Mouse (Mus musculus) midbrain, embryonic 10.5 days (tissue): ENCODE results near the gene Stat5b. TPM values are rescaled to one million over a fixed set of nuclear protein-coding genes. Genes with fewer than 3 reads are reported as not detected.

Source experiments
- DNase-seq: peaks from one replicate; pipeline ENCODE4 v3.0.0-alpha.2; 2017; ENCODE audit warnings: low spot score
- H3K27ac ChIP-seq: fragments of 300-500 bp; sonication (generic); replicated peaks from 2 replicates; pipeline ENCODE4 v1.5.1; 2016; ENCODE audit warnings: mild to moderate bottlenecking
- H3K27me3 ChIP-seq: fragments of 300-500 bp; sonication (generic); 2 replicates; pipeline ENCODE4 v1.6.1; 2016; ENCODE audit warnings: low read depth, mild to moderate bottlenecking; ENCODE audit not compliant: poor library complexity, severe bottlenecking
- H3K36me3 ChIP-seq: fragments of 300-500 bp; sonication (generic); 2 replicates; pipeline ENCODE4 v1.6.1; 2016; ENCODE audit warnings: mild to moderate bottlenecking, moderate library complexity
- H3K4me1 ChIP-seq: fragments of 300-500 bp; sonication (generic); 2 replicates; pipeline ENCODE4 v1.6.1; 2016
- H3K4me3 ChIP-seq: fragments of 300-500 bp; sonication (generic); 2 replicates; pipeline ENCODE4 v1.5.1; 2016; ENCODE audit warnings: mild to moderate bottlenecking, moderate library complexity
- H3K9me3 ChIP-seq: fragments of 300-500 bp; sonication (generic); replicated peaks from 2 replicates; pipeline ENCODE4 v1.6.1; 2016; ENCODE audit warnings: mild to moderate bottlenecking
- WGBS: fragments of 180-500 bp; shearing (Covaris S2); methylation state at CpG from one replicate; pipeline ENCODE4 v1.1.7; 2016; 5-methylcytosine and 5-hydroxymethylcytosine counted together
- polyA plus RNA-seq: library from polyadenylated mRNA; unstranded; fragments of >200 nt; fragmentation: Nextera tagmentation; extraction: Ambion mirVana; gene quantifications from 2 replicates; pipeline ENCODE4 v1.2.1, GENCODE M21; 2016

Stat5b gene
- polyA plus RNA-seq, 1 experiment from 2014 or later, result 15.0 TPM

DNA sequence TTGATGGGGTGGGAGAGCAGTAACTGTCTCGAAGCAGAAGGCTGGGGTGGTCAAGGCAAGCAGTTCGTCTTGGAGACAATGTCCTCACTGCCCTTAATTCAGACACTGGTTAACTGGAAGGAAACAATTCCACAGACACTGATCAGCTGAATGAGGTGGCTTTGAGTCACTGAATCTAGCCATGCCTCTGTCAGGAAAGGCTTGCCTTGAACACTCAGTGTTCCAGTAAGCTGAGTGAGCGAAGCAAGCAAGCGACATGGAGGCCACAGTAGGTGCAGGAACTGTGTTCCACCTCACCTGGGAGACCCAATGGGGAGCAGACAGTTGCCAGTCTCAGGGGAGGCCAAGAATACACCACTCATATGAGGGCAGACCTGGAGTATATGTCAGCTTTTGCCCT lies 36.7 kb upstream of the Stat5b start:
- DNase-seq, result no peak
- H3K4me3 ChIP-seq, result no peak overlapping the region
- 92% methylated on average over 4 of the region's 4 CpGs for WGBS
- H3K27me3 ChIP-seq, result no peaks in the 10 kb centered on the region
- H3K4me1 ChIP-seq, result peaks cover 14% of the 10 kb centered on the region
- H3K27ac ChIP-seq, result peak overlapping the region; percentile 38; the same call in 1 of the 2 replicates
- 0 out of 2 replicates have a peak, but pooled peaks cover 3% of the 10 kb centered on the region for H3K36me3 ChIP-seq
- H3K9me3 ChIP-seq, result no peaks in the 10 kb centered on the region

DNA sequence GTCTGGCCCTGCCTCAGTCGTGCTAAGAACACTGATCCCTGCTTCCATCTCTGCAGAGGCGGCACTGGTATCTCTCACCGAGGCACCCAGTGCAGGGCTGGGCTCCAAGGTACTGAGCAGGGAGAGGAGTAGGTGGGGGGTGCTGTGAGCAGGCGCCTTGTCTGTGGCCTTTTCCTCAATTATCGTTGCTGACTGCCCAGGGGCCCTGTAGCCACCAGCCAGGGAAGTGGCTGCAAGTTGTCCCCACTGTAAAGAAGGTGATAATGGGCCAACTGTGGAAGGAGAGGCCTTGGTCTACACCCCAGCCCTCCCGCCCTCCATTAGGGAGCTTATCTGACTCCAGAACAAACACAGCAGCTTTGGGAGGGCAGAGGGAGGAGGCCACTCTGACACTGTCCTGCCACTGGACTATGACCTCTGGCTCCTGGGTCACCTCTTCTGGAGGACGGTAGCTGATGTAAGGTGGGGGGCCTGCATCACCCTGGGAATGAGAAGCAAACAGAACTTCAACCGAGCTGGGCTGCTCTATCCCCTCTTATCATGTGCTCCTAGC lies 35.7 kb upstream of the Stat5b start:
- Histone ChIP-seq H3K9me3 (no peaks in the 10 kb centered on the region), H3K36me3 (0 out of 2 replicates have a peak, but pooled peaks cover 3% of the 10 kb centered on the region), H3K27me3 (no peaks in the 10 kb centered on the region), H3K4me3 (no peak overlapping the region), H3K27ac (peak overlapping the region; percentile 14), H3K4me1 (peaks cover 14% of the 10 kb centered on the region)
- WGBS, result 62% methylated on average over 8 of the region's 8 CpGs
- no peak for DNase-seq

- H3K27ac ChIP-seq, result peak overlapping the region; percentile 49; the same call in 1 of the 2 replicates
- peaks cover 12% of the 10 kb centered on the region for H3K4me1 ChIP-seq
- no peak overlapping the region for H3K4me3 ChIP-seq
- H3K27me3 ChIP-seq, result no peaks in the 10 kb centered on the region
- no peaks in the 10 kb centered on the region for H3K9me3 ChIP-seq
- DNase-seq, result no peak
- H3K36me3 ChIP-seq, result 0 out of 2 replicates have a peak, but pooled peaks cover 3% of the 10 kb centered on the region
Measured at GRCm38 (mm10) chr11:100885472-100885871, 34.9 kb upstream of the Stat5b start.

GRCm38 (mm10) chr11:100883640-100884039 lies 33.1 kb upstream of the Stat5b start:
- Histone ChIP-seq H3K27me3 (no peaks in the 10 kb centered on the region), H3K27ac (no peak overlapping the region), H3K36me3 (0 out of 2 replicates have a peak, but pooled peaks cover 3% of the 10 kb centered on the region), H3K9me3 (no peaks in the 10 kb centered on the region), H3K4me3 (no peak overlapping the region), H3K4me1 (peaks cover 9% of the 10 kb centered on the region)
- 91% methylated on average over 10 of the region's 10 CpGs for WGBS
- DNase-seq, result no peak

DNA sequence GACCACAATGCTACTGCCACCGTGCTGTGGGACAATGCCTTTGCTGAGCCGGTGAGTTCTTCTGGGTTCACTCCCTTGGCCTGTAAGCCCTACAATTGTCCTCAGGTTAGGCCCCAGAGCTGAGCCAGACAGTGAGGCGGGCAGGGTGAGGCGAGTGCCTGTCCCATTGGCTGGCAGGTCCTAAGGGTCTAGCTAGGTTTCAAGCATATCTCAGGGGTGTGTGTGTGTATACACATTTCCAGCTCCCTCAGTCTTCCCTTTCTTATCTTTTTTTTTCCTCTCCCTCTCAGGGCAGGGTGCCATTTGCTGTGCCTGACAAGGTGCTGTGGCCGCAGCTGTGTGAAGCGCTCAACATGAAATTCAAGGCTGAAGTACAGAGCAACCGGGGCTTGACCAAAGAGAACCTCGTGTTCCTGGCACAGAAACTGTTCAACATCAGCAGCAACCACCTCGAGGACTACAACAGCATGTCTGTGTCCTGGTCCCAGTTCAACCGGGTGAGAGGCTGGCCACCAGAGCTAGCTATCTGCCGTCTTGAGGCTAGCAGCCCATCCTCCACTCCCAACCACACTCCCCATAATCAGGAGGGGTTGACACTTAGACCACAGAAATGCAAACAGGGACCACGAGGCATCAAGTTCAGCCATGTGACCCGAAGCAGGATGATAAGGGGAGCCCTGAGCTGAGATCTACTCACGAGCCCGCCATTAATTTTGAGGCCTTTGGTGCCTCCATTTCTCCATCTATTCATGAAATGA lies 29.0 kb upstream of the Stat5b start:
- H3K9me3 ChIP-seq, result no peaks in the 10 kb centered on the region
- H3K4me1 ChIP-seq, result no peaks in the 10 kb centered on the region
- WGBS, result 84% methylated on average over 15 of the region's 15 CpGs
- no peaks in the 10 kb centered on the region for H3K27me3 ChIP-seq
- H3K4me3 ChIP-seq, result no peak overlapping the region
- no peaks in the 10 kb centered on the region for H3K36me3 ChIP-seq
- H3K27ac ChIP-seq, result no peak overlapping the region
- DNase-seq, result no peak

DNA sequence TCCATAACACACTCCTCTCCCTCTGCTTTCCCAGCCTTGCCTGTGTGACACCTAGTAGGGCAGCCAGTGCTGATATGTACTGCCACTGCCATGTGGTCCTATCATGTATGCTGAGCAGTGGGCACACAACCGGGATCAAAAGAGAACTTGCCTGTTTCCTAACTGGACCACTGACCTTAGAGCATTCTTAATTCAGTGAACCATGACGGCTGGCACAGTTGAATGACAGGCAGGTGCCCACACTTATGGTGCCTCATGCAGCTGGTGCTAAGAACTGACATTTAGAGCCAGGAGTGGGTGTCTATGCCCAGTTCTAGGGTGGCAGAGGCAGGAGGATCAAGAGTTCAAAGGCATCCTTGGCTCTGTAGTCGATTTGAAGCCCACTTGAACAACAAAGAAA lies 25.2 kb upstream of the Stat5b start:
- Histone ChIP-seq H3K4me1 (no peaks in the 10 kb centered on the region), H3K9me3 (no peaks in the 10 kb centered on the region), H3K27ac (no peak overlapping the region), H3K4me3 (no peak overlapping the region), H3K27me3 (no peaks in the 10 kb centered on the region), H3K36me3 (no peaks in the 10 kb centered on the region)
- WGBS, result 83% methylated on average over 3 of the region's 3 CpGs
- DNase-seq, result no peak

DNA sequence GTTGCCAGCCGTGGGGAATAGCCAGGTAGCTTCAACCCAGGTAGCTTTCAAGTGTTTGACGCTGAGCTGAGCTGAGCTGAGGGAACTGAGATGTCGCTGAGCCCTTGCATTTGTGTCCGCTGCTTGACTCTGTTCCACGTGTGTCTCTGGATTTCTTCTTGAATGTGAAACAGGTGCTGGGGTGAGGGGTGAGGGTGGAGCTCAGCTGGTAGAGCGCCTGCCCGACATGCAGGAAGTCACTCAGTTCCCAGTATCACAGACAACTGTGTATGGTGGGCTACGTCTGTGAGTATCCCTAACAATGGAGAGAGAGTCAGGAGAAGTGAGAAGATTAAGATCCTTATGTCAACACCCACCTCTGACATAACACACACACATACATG lies 20.4 kb upstream of the Stat5b start:
- Histone ChIP-seq H3K36me3 (no peaks in the 10 kb centered on the region), H3K9me3 (no peaks in the 10 kb centered on the region), H3K4me1 (no peaks in the 10 kb centered on the region), H3K27ac (no peak overlapping the region), H3K4me3 (no peak overlapping the region), H3K27me3 (no peaks in the 10 kb centered on the region)
- no peak for DNase-seq
- 85% methylated on average over 8 of the region's 8 CpGs for WGBS

GRCm38 (mm10) chr11:100870256-100870967 lies 19.9 kb upstream of the Stat5b start:
- Histone ChIP-seq H3K36me3 (no peaks in the 10 kb centered on the region), H3K4me3 (no peak overlapping the region), H3K4me1 (no peaks in the 10 kb centered on the region), H3K9me3 (no peaks in the 10 kb centered on the region), H3K27me3 (no peaks in the 10 kb centered on the region), H3K27ac (no peak overlapping the region)
- 84% methylated on average over 10 of the region's 10 CpGs for WGBS
- DNase-seq, result no peak

- H3K9me3 ChIP-seq, result no peaks in the 10 kb centered on the region
- H3K4me3 ChIP-seq, result no peak overlapping the region
- DNase-seq, result no peak
- WGBS, result 87% methylated on average over 7 of the region's 7 CpGs
- peaks cover 30% of the 10 kb centered on the region for H3K27me3 ChIP-seq
- H3K27ac ChIP-seq, result no peak overlapping the region
- peaks cover 8% of the 10 kb centered on the region for H3K4me1 ChIP-seq
- no peaks in the 10 kb centered on the region for H3K36me3 ChIP-seq
Measured at GRCm38 (mm10) chr11:100865618-100866017, 15.1 kb upstream of the Stat5b start.

GRCm38 (mm10) chr11:100863141-100863540 lies 12.6 kb upstream of the Stat5b start:
- H3K4me1 ChIP-seq, result peaks cover 15% of the 10 kb centered on the region
- H3K27me3 ChIP-seq, result peaks cover 54% of the 10 kb centered on the region
- DNase-seq, result no peak
- 90% methylated on average over 10 of the region's 10 CpGs for WGBS
- H3K36me3 ChIP-seq, result no peaks in the 10 kb centered on the region
- no peak overlapping the region for H3K27ac ChIP-seq
- no peaks in the 10 kb centered on the region for H3K9me3 ChIP-seq
- no peak overlapping the region for H3K4me3 ChIP-seq

GRCm38 (mm10) chr11:100861836-100862235 lies 11.3 kb upstream of the Stat5b start:
- WGBS, result 34% methylated on average over 3 of the region's 3 CpGs
- Histone ChIP-seq H3K9me3 (no peaks in the 10 kb centered on the region), H3K27me3 (peaks cover 66% of the 10 kb centered on the region), H3K27ac (no peak overlapping the region), H3K36me3 (no peaks in the 10 kb centered on the region), H3K4me3 (no peak overlapping the region), H3K4me1 (peaks cover 15% of the 10 kb centered on the region)
- DNase-seq, result no peak

GRCm38 (mm10) chr11:100861335-100861734 lies 10.8 kb upstream of the Stat5b start:
- Histone ChIP-seq H3K36me3 (no peaks in the 10 kb centered on the region), H3K4me3 (no peak overlapping the region), H3K9me3 (no peaks in the 10 kb centered on the region), H3K27ac (no peak overlapping the region), H3K4me1 (peaks cover 15% of the 10 kb centered on the region), H3K27me3 (peaks cover 71% of the 10 kb centered on the region)
- DNase-seq, result no peak
- WGBS, result 85% methylated on average over 7 of the region's 7 CpGs
